10 mouse cellular contexts compared by ENCODE assay signal in genomic region chr17:48110547-48111287, GRCm38 (mm10). TPM values are rescaled to one million over a fixed set of nuclear protein-coding genes. Genes with fewer than 3 reads are reported as not detected.
DNase-seq lines count a peak whose midpoint lies in the region; ATAC-seq and TF ChIP-seq lines count a peak whose summit lies in the region.
"Had no signal": no experiment of that assay in that cellular context is flagged by ENCODE, and none has a peak within 500 bp of the region (broad histone marks: within the 10 kb centered on the region; RNA-seq: fewer than 3 reads in every experiment).

No protein-coding gene starts in this region.

- 45% methylated on average over 8 of the region's 8 CpGs for WGBS in forebrain, embryonic 13.5 days
- 47% methylated on average over 8 of the region's 8 CpGs for WGBS in forebrain, embryonic 12.5 days
- WGBS in liver, adult 2 months, result 49% methylated on average over 8 of the region's 8 CpGs
- 44% methylated on average over 8 of the region's 8 CpGs for WGBS in liver, embryonic 11.5 days
- 48% methylated on average over 8 of the region's 8 CpGs for WGBS in limb, embryonic 10.5 days
- 63% methylated on average over 8 of the region's 8 CpGs for WGBS in small intestine, adult 2 months

- no peak for TF ChIP-seq POLR2A in liver, adult 2 months (IDR thresholded peaks at IDR 0.05; ENCODE audit: extremely low read depth, insufficient read depth, low read length)
- no peak for TF ChIP-seq POLR2A in small intestine, adult 2 months (IDR thresholded peaks at IDR 0.05; ENCODE audit: low read depth, low read length)

- ATAC-seq in forebrain, embryonic 13.5 days, result 0 out of 2 replicates have a peak, but pooled peaks have one; percentile 48
- ATAC-seq in forebrain, embryonic 12.5 days (ENCODE audit: low FRiP score), result no peak
- ATAC-seq in liver, embryonic 11.5 days (replicated peaks; ENCODE audit: low FRiP score), result no peak

- no peaks in the 10 kb centered on the region for H3K4me1 ChIP-seq in forebrain, embryonic 13.5 days
- H3K4me1 ChIP-seq in forebrain, embryonic 12.5 days, result 0 out of 2 replicates have a peak, but pooled peaks cover 9% of the 10 kb centered on the region
- no peaks in the 10 kb centered on the region for H3K4me1 ChIP-seq in liver, adult 2 months (ENCODE audit: control insufficient read depth, insufficient read depth, low read length)
- no peaks in the 10 kb centered on the region for H3K4me1 ChIP-seq in liver, embryonic 11.5 days (replicated peaks; ENCODE audit: control insufficient read depth, insufficient read depth, low read length)
- H3K4me1 ChIP-seq in limb, embryonic 10.5 days, result peaks cover 5% of the 10 kb centered on the region; the same call in 1 of the 2 replicates
- H3K4me1 ChIP-seq in small intestine, adult 2 months (ENCODE audit: control insufficient read depth, insufficient read depth, insufficient read length, low read length), result no peaks in the 10 kb centered on the region
- H3K4me1 ChIP-seq: hindbrain, embryonic 15.5 days; neural tube, embryonic 12.5 days had no signal

- H3K9ac ChIP-seq in forebrain, embryonic 13.5 days, result no peak overlapping the region
- H3K9ac ChIP-seq in forebrain, embryonic 12.5 days, result no peak overlapping the region
- no peak overlapping the region for H3K9ac ChIP-seq in liver, adult 2 months (ENCODE audit: low read depth, low read length)
- no peak overlapping the region for H3K9ac ChIP-seq in liver, embryonic 11.5 days (ENCODE audit: low read depth, low read length)
- H3K9ac ChIP-seq: hindbrain, embryonic 15.5 days; neural tube, embryonic 12.5 days had no signal

- H3K9me3 ChIP-seq in forebrain, embryonic 13.5 days (replicated peaks), result no peaks in the 10 kb centered on the region
- H3K9me3 ChIP-seq in forebrain, embryonic 12.5 days, result peaks cover 6% of the 10 kb centered on the region; the same call in 1 of the 2 replicates
- H3K9me3 ChIP-seq in liver, embryonic 11.5 days (ENCODE audit: control insufficient read depth, low read length), result no peaks in the 10 kb centered on the region; the same call in 1 of the 2 replicates
- H3K9me3 ChIP-seq in limb, embryonic 10.5 days (replicated peaks), result no peaks in the 10 kb centered on the region; the same call in 1 of the 2 replicates
- H3K9me3 ChIP-seq: hindbrain, embryonic 15.5 days had no signal

- H3K36me3 ChIP-seq in forebrain, embryonic 13.5 days (ENCODE audit: poor library complexity, severe bottlenecking), result no peaks in the 10 kb centered on the region
- H3K36me3 ChIP-seq in forebrain, embryonic 12.5 days (replicated peaks), result no peaks in the 10 kb centered on the region
- no peaks in the 10 kb centered on the region for H3K36me3 ChIP-seq in liver, adult 2 months (ENCODE audit: control insufficient read depth, insufficient read depth, low read length)
- H3K36me3 ChIP-seq in liver, embryonic 11.5 days (ENCODE audit: control insufficient read depth, insufficient read depth, low read length), result no peaks in the 10 kb centered on the region
- H3K36me3 ChIP-seq in limb, embryonic 10.5 days, result no peaks in the 10 kb centered on the region
- H3K36me3 ChIP-seq in small intestine, adult 2 months (ENCODE audit: control insufficient read depth, insufficient read depth, low read length), result no peaks in the 10 kb centered on the region
- H3K36me3 ChIP-seq: hindbrain, embryonic 15.5 days; neural tube, embryonic 12.5 days had no signal

- H3K27me3 ChIP-seq in forebrain, embryonic 13.5 days, result no peaks in the 10 kb centered on the region
- H3K27me3 ChIP-seq in forebrain, embryonic 12.5 days, result peaks cover 4% of the 10 kb centered on the region; the same call in 1 of the 2 replicates
- H3K27me3 ChIP-seq in liver, adult 2 months (ENCODE audit: control insufficient read depth, insufficient read depth, low read length), result no peaks in the 10 kb centered on the region
- H3K27me3 ChIP-seq in liver, embryonic 11.5 days (replicated peaks; ENCODE audit: control insufficient read depth, insufficient read depth, low read length), result no peaks in the 10 kb centered on the region
- H3K27me3 ChIP-seq in limb, embryonic 10.5 days (ENCODE audit: low read depth, poor library complexity, severe bottlenecking), result no peaks in the 10 kb centered on the region
- H3K27me3 ChIP-seq in small intestine, adult 2 months (ENCODE audit: control insufficient read depth, insufficient read depth, low read length), result no peaks in the 10 kb centered on the region
- H3K27me3 ChIP-seq: hindbrain, embryonic 15.5 days; neural tube, embryonic 12.5 days had no signal

- peak; percentile 30 for DNase-seq in liver, adult 2 months (ENCODE audit: extremely low read depth, low read depth, low spot score)
- DNase-seq in liver, embryonic 11.5 days (ENCODE audit: low spot score), result no peak
- peak; percentile 61 for DNase-seq in adrenal gland, postnatal 14 days
- DNase-seq in limb, embryonic 10.5 days (ENCODE audit: low spot score), result peak; percentile 69
- DNase-seq in right cerebral cortex, adult 18-20 months, result no peak

- no peak overlapping the region for H3K27ac ChIP-seq in forebrain, embryonic 13.5 days
- H3K27ac ChIP-seq in forebrain, embryonic 12.5 days, result no peak overlapping the region
- no peak overlapping the region for H3K27ac ChIP-seq in liver, adult 2 months (replicated peaks; ENCODE audit: insufficient read depth, low read depth, low read length)
- no peak overlapping the region for H3K27ac ChIP-seq in liver, embryonic 11.5 days (ENCODE audit: low read depth, low read length)
- 0 out of 2 replicates have a peak overlapping the region, but pooled peaks have one; percentile 30 for H3K27ac ChIP-seq in limb, embryonic 10.5 days
- no peak overlapping the region for H3K27ac ChIP-seq in small intestine, adult 2 months (ENCODE audit: insufficient read depth, low read depth, low read length)
- H3K27ac ChIP-seq: hindbrain, embryonic 15.5 days; neural tube, embryonic 12.5 days had no signal

- H3K4me2 ChIP-seq in forebrain, embryonic 13.5 days, result no peak overlapping the region
- no peak overlapping the region for H3K4me2 ChIP-seq in forebrain, embryonic 12.5 days
- no peak overlapping the region for H3K4me2 ChIP-seq in liver, embryonic 11.5 days
- H3K4me2 ChIP-seq: hindbrain, embryonic 15.5 days; neural tube, embryonic 12.5 days had no signal

- no peaks in the 10 kb centered on the region for H3K79me2 ChIP-seq in liver, adult 2 months (ENCODE audit: control insufficient read depth, insufficient read depth, low read length)

- H3K4me3 ChIP-seq in forebrain, embryonic 13.5 days, result no peak overlapping the region
- no peak overlapping the region for H3K4me3 ChIP-seq in forebrain, embryonic 12.5 days (replicated peaks)
- no peak overlapping the region for H3K4me3 ChIP-seq in liver, adult 2 months (ENCODE audit: insufficient read depth, low read depth, low read length)
- H3K4me3 ChIP-seq in liver, embryonic 11.5 days (ENCODE audit: low read depth, low read length), result no peak overlapping the region
- no peak overlapping the region for H3K4me3 ChIP-seq in limb, embryonic 10.5 days
- no peak overlapping the region for H3K4me3 ChIP-seq in small intestine, adult 2 months (ENCODE audit: low read depth, low read length)
- H3K4me3 ChIP-seq: hindbrain, embryonic 15.5 days; neural tube, embryonic 12.5 days had no signal

- TF ChIP-seq CTCF in liver, adult 2 months (IDR thresholded peaks at IDR 0.05; ENCODE audit: low read depth, low read length), result peak; percentile 67
- TF ChIP-seq CTCF in small intestine, adult 2 months (IDR thresholded peaks at IDR 0.05; ENCODE audit: extremely low read depth, insufficient read length, insufficient replicate concordance, low read depth, low read length), result peak; percentile 41; the same call in 1 of the 2 replicates

RNA-seq across cellular contexts. Expression of gene 1700067P10Rik, which starts 21.6 kb away (rescaled TPM):
- not detected in 2 replicates for polyA plus RNA-seq in forebrain, embryonic 13.5 days (2015; fragmentation: Nextera tagmentation; extraction: Ambion mirVana)
- polyA plus RNA-seq in forebrain, embryonic 12.5 days (2016; fragmentation: Nextera tagmentation; extraction: Ambion mirVana), result not detected in 2 replicates
- total RNA-seq in liver, adult 2 months (2014; rRNA removed), result not detected in 2 replicates
- polyA plus RNA-seq in liver, adult 2 months (2012; rRNA removed), result not detected in 2 replicates
- polyA plus RNA-seq in liver, embryonic 11.5 days (2014; fragmentation: Nextera tagmentation; extraction: Ambion mirVana), result not detected in 2 replicates
- total RNA-seq in adrenal gland, postnatal 14 days (2021), result not detected in 2 replicates
- polyA plus RNA-seq in limb, embryonic 10.5 days (2016; fragmentation: Nextera tagmentation; extraction: Ambion mirVana), result not detected in 2 replicates
- not detected in 2 replicates for polyA plus RNA-seq in small intestine, adult 2 months (2012; rRNA removed)
- polyA plus RNA-seq: hindbrain, embryonic 15.5 days; neural tube, embryonic 12.5 days had no signal

RNA-seq across cellular contexts. Expression of gene 9830107B12Rik, which starts 35.4 kb away (rescaled TPM):
- not detected in 2 replicates for polyA plus RNA-seq in forebrain, embryonic 13.5 days (2015; fragmentation: Nextera tagmentation; extraction: Ambion mirVana)
- not detected in 2 replicates for polyA plus RNA-seq in forebrain, embryonic 12.5 days (2016; fragmentation: Nextera tagmentation; extraction: Ambion mirVana)
- not detected in 2 replicates for total RNA-seq in liver, adult 2 months (2014; rRNA removed)
- polyA plus RNA-seq in liver, adult 2 months (2012; rRNA removed), result not detected in 2 replicates
- 0.05 TPM in 1 of 2 replicates, not detected in the other for polyA plus RNA-seq in liver, embryonic 11.5 days (2014; fragmentation: Nextera tagmentation; extraction: Ambion mirVana)
- 0.15 TPM in 1 of 2 replicates, not detected in the other for total RNA-seq in adrenal gland, postnatal 14 days (2021)
- polyA plus RNA-seq in limb, embryonic 10.5 days (2016; fragmentation: Nextera tagmentation; extraction: Ambion mirVana), result not detected in 2 replicates
- polyA plus RNA-seq in small intestine, adult 2 months (2012; rRNA removed), result 0.24 and 0.38 TPM in 2 replicates
- polyA plus RNA-seq: hindbrain, embryonic 15.5 days; neural tube, embryonic 12.5 days had no signal

RNA-seq across cellular contexts. Expression of gene A530064D06Rik, which starts 56.4 kb away (rescaled TPM):
- not detected in 2 replicates for polyA plus RNA-seq in forebrain, embryonic 13.5 days (2015; fragmentation: Nextera tagmentation; extraction: Ambion mirVana)
- not detected in 2 replicates for polyA plus RNA-seq in forebrain, embryonic 12.5 days (2016; fragmentation: Nextera tagmentation; extraction: Ambion mirVana)
- 0.37 and 0.40 TPM in 2 replicates for total RNA-seq in liver, adult 2 months (2014; rRNA removed)
- not detected in 2 replicates for polyA plus RNA-seq in liver, adult 2 months (2012; rRNA removed)
- polyA plus RNA-seq in liver, embryonic 11.5 days (2014; fragmentation: Nextera tagmentation; extraction: Ambion mirVana), result not detected in 2 replicates
- 0.38 TPM in 1 of 2 replicates, not detected in the other for total RNA-seq in adrenal gland, postnatal 14 days (2021)
- not detected in 2 replicates for polyA plus RNA-seq in limb, embryonic 10.5 days (2016; fragmentation: Nextera tagmentation; extraction: Ambion mirVana)
- polyA plus RNA-seq in small intestine, adult 2 months (2012; rRNA removed), result 0.39 and 1.2 TPM in 2 replicates
- polyA plus RNA-seq: hindbrain, embryonic 15.5 days; neural tube, embryonic 12.5 days had no signal

Comparison
In these comparisons a context has a peak if more than half of its experiments do, and no peak if none do; other contexts are left out.
1. DNase-seq: peak in liver, adult 2 months (single experiment), adrenal gland, postnatal 14 days (single experiment) and limb, embryonic 10.5 days (single experiment); none in liver, embryonic 11.5 days (single experiment) and right cerebral cortex, adult 18-20 months (single experiment).